Comparison of ENCODE assay signal across 8 mouse cellular contexts in the genomic region with DNA sequence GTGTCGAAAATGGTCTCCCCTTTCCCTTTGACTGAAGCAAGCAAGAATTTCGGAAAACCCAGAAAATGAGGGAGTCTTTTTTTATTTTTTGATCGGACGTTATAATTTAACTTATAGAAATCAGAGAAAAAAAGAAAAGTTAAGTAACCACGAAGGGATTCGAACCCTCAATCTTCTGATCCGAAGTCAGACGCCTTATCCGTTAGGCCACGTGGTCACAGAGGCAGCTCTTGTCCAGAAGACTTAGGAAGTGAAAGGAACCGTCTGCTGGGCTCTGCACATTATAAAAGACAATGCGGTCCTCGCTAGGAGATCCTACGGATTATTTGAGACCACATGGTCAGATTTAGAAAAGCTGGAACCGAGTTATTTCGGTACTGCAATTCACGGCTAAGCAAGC. TPM values are rescaled to one million over a fixed set of nuclear protein-coding genes. Genes with fewer than 3 reads are reported as not detected.
DNase-seq lines count a peak whose midpoint lies in the region; ATAC-seq and TF ChIP-seq lines count a peak whose summit lies in the region.

No protein-coding gene starts in this region.

- no peaks in the 10 kb centered on the region for H3K9me3 ChIP-seq in kidney, embryonic 14.5 days (ENCODE audit: control insufficient read depth, low read length)
- H3K9me3 ChIP-seq in limb, embryonic 13.5 days: no peaks in the 10 kb centered on the region
- no peaks in the 10 kb centered on the region for H3K9me3 ChIP-seq in midbrain, embryonic 14.5 days (ENCODE audit: control insufficient read depth, low read length)

- no peak for TF ChIP-seq CTCF in bone marrow macrophage, adult 2 months (IDR thresholded peaks at IDR 0.05; ENCODE audit: low read depth, low read length)
- no peak for TF ChIP-seq CTCF in embryonic fibroblast, embryonic 13.5 days (IDR thresholded peaks at IDR 0.05; ENCODE audit: borderline replicate concordance, insufficient read depth, low read length)

- peak overlapping the region; percentile 35; the same call in 1 of the 2 replicates for H3K9ac ChIP-seq in kidney, embryonic 14.5 days (ENCODE audit: low read depth, low read length)
- H3K9ac ChIP-seq in limb, embryonic 13.5 days: peak overlapping the region; percentile 56
- peak overlapping the region; percentile 57 for H3K9ac ChIP-seq in midbrain, embryonic 14.5 days (replicated peaks; ENCODE audit: low read length)

- WGBS in kidney, embryonic 14.5 days: under 1% methylated on average over 17 of the region's 17 CpGs
- WGBS in limb, embryonic 13.5 days: under 1% methylated on average over 17 of the region's 17 CpGs
- WGBS in midbrain, embryonic 14.5 days: under 1% methylated on average over 17 of the region's 17 CpGs

- peak overlapping the region; percentile 69 for H3K4me3 ChIP-seq in bone marrow macrophage, adult 2 months (ENCODE audit: insufficient read depth, low read length)
- peak overlapping the region; percentile 70 for H3K4me3 ChIP-seq in embryonic fibroblast, embryonic 13.5 days (ENCODE audit: insufficient read depth, low read length)
- H3K4me3 ChIP-seq in kidney, embryonic 14.5 days (ENCODE audit: low read length): peak overlapping the region; percentile 45
- H3K4me3 ChIP-seq in limb, embryonic 13.5 days: peak overlapping the region; percentile 47
- H3K4me3 ChIP-seq in midbrain, embryonic 14.5 days (replicated peaks; ENCODE audit: low read depth, low read length): peak overlapping the region; percentile 46

- peak overlapping the region; percentile 43 for H3K4me2 ChIP-seq in kidney, embryonic 14.5 days (replicated peaks; ENCODE audit: low read depth, low read length)
- H3K4me2 ChIP-seq in limb, embryonic 13.5 days (replicated peaks): peak overlapping the region; percentile 61
- peak overlapping the region; percentile 59 for H3K4me2 ChIP-seq in midbrain, embryonic 14.5 days (ENCODE audit: low read length)

- no peak for TF ChIP-seq POLR2A in bone marrow macrophage, adult 2 months (IDR thresholded peaks at IDR 0.05; ENCODE audit: borderline replicate concordance, low read depth, low read length)
- TF ChIP-seq POLR2A in embryonic fibroblast, embryonic 13.5 days (IDR thresholded peaks at IDR 0.05; ENCODE audit: low read depth, low read length): no peak

- no peaks in the 10 kb centered on the region for H3K27me3 ChIP-seq in kidney, embryonic 14.5 days (ENCODE audit: control insufficient read depth, insufficient read depth, low read length)
- no peaks in the 10 kb centered on the region for H3K27me3 ChIP-seq in limb, embryonic 13.5 days
- no peaks in the 10 kb centered on the region for H3K27me3 ChIP-seq in midbrain, embryonic 14.5 days (ENCODE audit: control insufficient read depth, insufficient read depth, low read length)

- DNase-seq in 416B (ENCODE audit: low read depth): peak; percentile 95
- peak; percentile 80 to 92 for DNase-seq in heart, adult 9 months (ENCODE audit: low spot score in 2 of 2)
- DNase-seq in midbrain, embryonic 14.5 days: peak; percentile 97
- peak; percentile 73 to 84 for DNase-seq in spleen, adult 18-20 months

- peak overlapping the region; percentile 32; the same call in 1 of the 2 replicates for H3K27ac ChIP-seq in bone marrow macrophage, adult 2 months (ENCODE audit: insufficient read depth, low read depth, low read length)
- H3K27ac ChIP-seq in embryonic fibroblast, embryonic 13.5 days (ENCODE audit: insufficient read depth, low read length): 0 out of 2 replicates have a peak overlapping the region, but pooled peaks have one; percentile 11
- H3K27ac ChIP-seq in kidney, embryonic 14.5 days (ENCODE audit: low read depth, low read length): no peak overlapping the region
- peak overlapping the region; percentile 63; the same call in 1 of the 2 replicates for H3K27ac ChIP-seq in limb, embryonic 13.5 days
- peak overlapping the region; percentile 60; the same call in 1 of the 2 replicates for H3K27ac ChIP-seq in midbrain, embryonic 14.5 days (replicated peaks; ENCODE audit: low read depth, low read length)

- H3K36me3 ChIP-seq in kidney, embryonic 14.5 days (ENCODE audit: control insufficient read depth, insufficient read depth, low read length): no peaks in the 10 kb centered on the region
- no peaks in the 10 kb centered on the region for H3K36me3 ChIP-seq in limb, embryonic 13.5 days
- H3K36me3 ChIP-seq in midbrain, embryonic 14.5 days (ENCODE audit: control insufficient read depth, insufficient read depth, low read length): no peaks in the 10 kb centered on the region

- H3K4me1 ChIP-seq in bone marrow macrophage, adult 2 months (ENCODE audit: control insufficient read depth, insufficient read depth, low read length): peaks cover 10% of the 10 kb centered on the region
- H3K4me1 ChIP-seq in embryonic fibroblast, embryonic 13.5 days (ENCODE audit: control insufficient read depth, insufficient read depth, low read length): peaks cover 7% of the 10 kb centered on the region; the same call in 1 of the 2 replicates
- H3K4me1 ChIP-seq in kidney, embryonic 14.5 days (ENCODE audit: control insufficient read depth, insufficient read depth, low read length): peaks cover 6% of the 10 kb centered on the region; the same call in 1 of the 2 replicates
- peaks cover 10% of the 10 kb centered on the region for H3K4me1 ChIP-seq in limb, embryonic 13.5 days
- 0 out of 2 replicates have a peak, but pooled peaks cover 11% of the 10 kb centered on the region for H3K4me1 ChIP-seq in midbrain, embryonic 14.5 days (ENCODE audit: control insufficient read depth, insufficient read depth, low read length)

- peak; percentile 46; the same call in 1 of the 2 replicates for ATAC-seq in kidney, embryonic 14.5 days (ENCODE audit: low FRiP score, low TSS enrichment)
- peak; percentile 39 for ATAC-seq in limb, embryonic 13.5 days (ENCODE audit: low FRiP score, low read depth)
- ATAC-seq in midbrain, embryonic 14.5 days (ENCODE audit: low FRiP score, low TSS enrichment): peak; percentile 60; the same call in 1 of the 2 replicates

RNA-seq across cellular contexts. Expression of gene Hist1h4h, which starts 4.5 kb away (rescaled TPM):
- 2.5 and 3.1 TPM in 2 replicates for polyA plus RNA-seq in bone marrow macrophage, adult 2 months (2012; ENCODE audit: insufficient read depth, insufficient read length, missing spikeins)
- 8.1 and 10.5 TPM in 2 replicates for polyA plus RNA-seq in embryonic fibroblast, embryonic 13.5 days (2011; ENCODE audit: insufficient read length, low read depth, missing spikeins)
- polyA plus RNA-seq in kidney, embryonic 14.5 days (2014; fragmentation: Nextera tagmentation; extraction: Ambion mirVana): 6.1 and 9.9 TPM in 2 replicates
- polyA plus RNA-seq in limb, embryonic 13.5 days (2015; fragmentation: Nextera tagmentation; extraction: Ambion mirVana): 4.1 and 8.4 TPM in 2 replicates
- polyA plus RNA-seq in midbrain, embryonic 14.5 days (2014; fragmentation: Nextera tagmentation; extraction: Ambion mirVana): 4.1 and 6.4 TPM in 2 replicates

RNA-seq across cellular contexts. Expression of gene Hist1h2af, which starts 7.4 kb away (rescaled TPM):
- polyA plus RNA-seq in bone marrow macrophage, adult 2 months (2012; ENCODE audit: insufficient read depth, insufficient read length, missing spikeins): 42.5 and 76.9 TPM in 2 replicates
- 12.7 and 20.4 TPM in 2 replicates for polyA plus RNA-seq in embryonic fibroblast, embryonic 13.5 days (2011; ENCODE audit: insufficient read length, low read depth, missing spikeins)
- polyA plus RNA-seq in kidney, embryonic 14.5 days (2014; fragmentation: Nextera tagmentation; extraction: Ambion mirVana): 13.8 and 28.7 TPM in 2 replicates
- 9.3 and 10.0 TPM in 2 replicates for polyA plus RNA-seq in limb, embryonic 13.5 days (2015; fragmentation: Nextera tagmentation; extraction: Ambion mirVana)
- 3.4 and 4.6 TPM in 2 replicates for polyA plus RNA-seq in midbrain, embryonic 14.5 days (2014; fragmentation: Nextera tagmentation; extraction: Ambion mirVana)

RNA-seq across cellular contexts. Expression of gene Hist1h3g, which starts 8.9 kb away (rescaled TPM):
- not detected in 2 replicates for polyA plus RNA-seq in bone marrow macrophage, adult 2 months (2012; ENCODE audit: insufficient read depth, insufficient read length, missing spikeins)
- 5.7 TPM in 1 of 2 replicates, not detected in the other for polyA plus RNA-seq in embryonic fibroblast, embryonic 13.5 days (2011; ENCODE audit: insufficient read length, low read depth, missing spikeins)
- polyA plus RNA-seq in kidney, embryonic 14.5 days (2014; fragmentation: Nextera tagmentation; extraction: Ambion mirVana): 8.2 and 12.5 TPM in 2 replicates
- 9.8 and 10.9 TPM in 2 replicates for polyA plus RNA-seq in limb, embryonic 13.5 days (2015; fragmentation: Nextera tagmentation; extraction: Ambion mirVana)
- polyA plus RNA-seq in midbrain, embryonic 14.5 days (2014; fragmentation: Nextera tagmentation; extraction: Ambion mirVana): 0.77 and 1.4 TPM in 2 replicates

RNA-seq across cellular contexts. Expression of gene Hist1h2bh, which starts 16.9 kb away (rescaled TPM):
- polyA plus RNA-seq in bone marrow macrophage, adult 2 months (2012; ENCODE audit: insufficient read depth, insufficient read length, missing spikeins): 0.71 and 0.97 TPM in 2 replicates
- 1.8 and 4.0 TPM in 2 replicates for polyA plus RNA-seq in embryonic fibroblast, embryonic 13.5 days (2011; ENCODE audit: insufficient read length, low read depth, missing spikeins)
- polyA plus RNA-seq in kidney, embryonic 14.5 days (2014; fragmentation: Nextera tagmentation; extraction: Ambion mirVana): 1.4 and 2.9 TPM in 2 replicates
- polyA plus RNA-seq in limb, embryonic 13.5 days (2015; fragmentation: Nextera tagmentation; extraction: Ambion mirVana): 0.74 and 1.0 TPM in 2 replicates
- 0.13 and 0.30 TPM in 2 replicates for polyA plus RNA-seq in midbrain, embryonic 14.5 days (2014; fragmentation: Nextera tagmentation; extraction: Ambion mirVana)

RNA-seq across cellular contexts. Expression of gene Hist1h3f, which starts 17.5 kb away (rescaled TPM):
- polyA plus RNA-seq in bone marrow macrophage, adult 2 months (2012; ENCODE audit: insufficient read depth, insufficient read length, missing spikeins): 0.80 TPM in 1 of 2 replicates, not detected in the other
- polyA plus RNA-seq in embryonic fibroblast, embryonic 13.5 days (2011; ENCODE audit: insufficient read length, low read depth, missing spikeins): 0.61 and 0.70 TPM in 2 replicates
- polyA plus RNA-seq in kidney, embryonic 14.5 days (2014; fragmentation: Nextera tagmentation; extraction: Ambion mirVana): 1.2 and 2.0 TPM in 2 replicates
- 1.5 and 1.7 TPM in 2 replicates for polyA plus RNA-seq in limb, embryonic 13.5 days (2015; fragmentation: Nextera tagmentation; extraction: Ambion mirVana)
- 0.32 and 0.47 TPM in 2 replicates for polyA plus RNA-seq in midbrain, embryonic 14.5 days (2014; fragmentation: Nextera tagmentation; extraction: Ambion mirVana)
